Mouse (Mus musculus): Measurements from ENCODE around the gene Omd. TPM values are rescaled to one million over a fixed set of nuclear protein-coding genes. Genes with fewer than 3 reads are reported as not detected.
A peak's percentile ranks its signal among the peaks of the same experiment; 100 is the strongest.
"Not testable (repeated sequence)": the region's sequence is repeated elsewhere in the genome, so short reads cannot be mapped to it uniquely, and the experiment has no call there.

Omd gene
- polyA plus RNA-seq, 1 experiment from 2014 or later = 4.0 TPM

DNA sequence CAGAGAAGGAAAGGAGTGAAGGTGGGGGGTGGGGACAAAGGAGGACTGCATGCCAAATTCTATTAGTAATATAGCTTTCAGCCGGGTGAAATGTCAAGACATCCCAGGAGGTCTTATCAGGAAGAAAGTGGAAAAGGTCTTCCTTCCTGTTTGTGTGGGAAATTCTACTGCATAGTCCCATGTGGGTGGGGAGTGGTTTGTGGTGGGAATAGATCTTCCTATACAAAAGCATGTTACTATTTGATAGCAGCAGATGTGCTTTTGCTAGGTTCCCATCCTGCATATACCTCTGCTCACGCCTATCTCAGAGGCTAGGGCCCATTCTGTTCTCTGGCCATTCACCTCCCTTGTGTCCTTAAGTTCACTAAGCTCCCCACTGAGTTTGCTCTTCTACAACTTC, 21.4 kb upstream of the Omd start:
- Histone ChIP-seq H3K9me3 (no peaks in the 10 kb centered on the region), H3K4me2 (replicated peaks) (no peak overlapping the region), H3K27ac (no peak overlapping the region), H3K36me3 (no peaks in the 10 kb centered on the region), H3K27me3 (no peaks in the 10 kb centered on the region), H3K4me3 (no peak overlapping the region), H3K9ac (no peak overlapping the region), H3K4me1 (no peaks in the 10 kb centered on the region)
- no peak for ATAC-seq (ENCODE audit: low FRiP score, low read depth)
- WGBS = 59% methylated on average over 2 of the region's 2 CpGs

DNA sequence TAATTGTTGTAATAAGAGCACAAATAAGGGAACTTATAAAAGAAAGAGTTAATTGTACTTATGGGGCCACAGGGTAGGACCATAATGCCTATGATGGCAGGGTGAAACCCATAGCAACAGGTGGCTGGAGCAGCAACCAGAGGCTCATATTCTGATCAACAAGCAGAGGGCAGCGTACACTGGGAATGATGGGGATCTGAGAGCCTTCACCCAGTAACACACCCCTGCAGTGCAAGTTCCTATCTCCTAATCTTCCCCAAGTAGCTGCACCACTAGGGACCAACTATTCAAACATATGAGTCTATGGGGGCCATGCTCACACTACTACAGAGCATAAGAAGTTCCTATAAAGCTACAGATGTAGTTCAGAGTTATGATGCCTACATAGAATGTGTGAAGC, 17.9 kb upstream of the Omd start:
- no peaks in the 10 kb centered on the region for H3K27me3 ChIP-seq
- no peaks in the 10 kb centered on the region for H3K36me3 ChIP-seq
- no peak overlapping the region for H3K27ac ChIP-seq
- H3K4me1 ChIP-seq = no peaks in the 10 kb centered on the region
- no peak for ATAC-seq (ENCODE audit: low FRiP score, low read depth)
- H3K9ac ChIP-seq = no peak overlapping the region
- no peak overlapping the region for H3K4me3 ChIP-seq
- H3K4me2 ChIP-seq (replicated peaks) = no peak overlapping the region
- WGBS = 77% methylated on average over 1 of the region's 1 CpGs
- no peaks in the 10 kb centered on the region for H3K9me3 ChIP-seq

DNA sequence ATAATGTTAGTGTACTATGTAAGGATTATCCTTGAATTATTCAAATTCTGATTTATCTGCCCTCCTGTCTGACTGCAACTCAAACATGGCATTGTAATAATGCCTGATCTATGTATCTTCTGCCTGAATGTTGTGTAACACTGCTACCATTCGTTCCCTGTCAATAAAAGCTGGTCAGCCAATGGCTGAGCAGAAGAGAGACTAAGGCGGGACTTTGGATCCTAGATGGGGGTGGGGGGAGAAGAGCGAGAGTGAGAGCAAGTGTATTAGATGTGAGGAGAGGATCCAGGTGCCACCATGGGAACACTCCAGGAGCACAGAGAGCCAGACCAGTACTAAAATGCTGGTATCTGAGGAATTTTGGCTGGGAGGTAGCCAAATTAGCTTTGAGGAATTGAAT, 11.9 kb upstream of the Omd start:
- H3K27me3 ChIP-seq = no peaks in the 10 kb centered on the region
- no peak for ATAC-seq (ENCODE audit: low FRiP score, low read depth)
- no peak overlapping the region for H3K4me3 ChIP-seq
- no peaks in the 10 kb centered on the region for H3K36me3 ChIP-seq
- no peaks in the 10 kb centered on the region for H3K4me1 ChIP-seq
- no peaks in the 10 kb centered on the region for H3K9me3 ChIP-seq
- H3K27ac ChIP-seq = no peak overlapping the region
- H3K9ac ChIP-seq = no peak overlapping the region
- H3K4me2 ChIP-seq (replicated peaks) = no peak overlapping the region
- 67% methylated on average over 3 of the region's 3 CpGs for WGBS

DNA sequence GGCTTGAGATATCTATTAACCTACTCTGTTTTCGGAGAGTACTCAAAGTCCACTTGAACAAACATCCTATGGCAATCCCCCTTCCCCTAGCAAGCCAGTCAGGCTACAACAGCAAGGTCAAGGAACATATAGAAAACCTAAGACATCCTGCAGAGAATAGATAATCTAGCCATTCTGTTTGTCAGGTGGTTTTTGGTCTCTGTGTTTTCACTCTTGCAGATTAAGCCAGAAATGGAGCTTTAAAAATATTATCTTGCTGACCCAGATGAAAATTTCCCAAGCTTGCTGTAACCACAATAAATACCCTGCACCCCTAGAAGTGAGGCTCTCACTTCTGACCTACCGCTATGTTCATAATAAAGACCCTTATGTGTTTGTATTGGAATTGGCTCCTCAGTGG, 10.8 kb upstream of the Omd start:
- Histone ChIP-seq H3K9me3 (no peaks in the 10 kb centered on the region), H3K4me3 (no peak overlapping the region), H3K4me1 (no peaks in the 10 kb centered on the region), H3K9ac (no peak overlapping the region), H3K27ac (peak overlapping the region; percentile 22; the same call in 1 of the 2 replicates), H3K27me3 (no peaks in the 10 kb centered on the region), H3K4me2 (replicated peaks) (no peak overlapping the region), H3K36me3 (no peaks in the 10 kb centered on the region)
- no peak for ATAC-seq (ENCODE audit: low FRiP score, low read depth)
- WGBS = 76% methylated on average over 2 of the region's 2 CpGs

DNA sequence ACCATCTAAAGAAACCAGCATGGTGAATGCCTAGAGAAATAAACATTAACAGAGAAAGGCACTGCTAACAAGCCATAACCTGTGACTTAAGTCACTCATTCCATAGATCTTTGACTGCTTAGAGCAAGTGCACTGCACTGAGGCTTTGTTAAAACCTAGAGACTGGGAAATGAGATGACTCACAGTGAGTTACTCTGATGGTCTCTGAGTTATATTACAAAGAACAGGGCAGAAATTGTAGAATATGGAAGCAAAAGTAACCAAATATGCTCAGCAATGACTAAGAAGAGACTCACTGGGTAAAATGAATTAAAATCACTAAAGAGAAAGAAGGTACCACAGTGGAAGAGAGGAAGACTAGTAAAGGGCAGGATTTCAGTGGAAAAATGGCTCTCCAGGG, 1.6 kb downstream of the Omd start:
- Histone ChIP-seq H3K36me3 (no peaks in the 10 kb centered on the region), H3K9ac (no peak overlapping the region), H3K9me3 (no peaks in the 10 kb centered on the region), H3K27me3 (no peaks in the 10 kb centered on the region), H3K4me2 (replicated peaks) (no peak overlapping the region), H3K4me1 (peaks cover 20% of the 10 kb centered on the region), H3K4me3 (no peak overlapping the region), H3K27ac (peak overlapping the region; percentile 53; the same call in 1 of the 2 replicates)
- no peak for ATAC-seq (ENCODE audit: low FRiP score, low read depth)

DNA sequence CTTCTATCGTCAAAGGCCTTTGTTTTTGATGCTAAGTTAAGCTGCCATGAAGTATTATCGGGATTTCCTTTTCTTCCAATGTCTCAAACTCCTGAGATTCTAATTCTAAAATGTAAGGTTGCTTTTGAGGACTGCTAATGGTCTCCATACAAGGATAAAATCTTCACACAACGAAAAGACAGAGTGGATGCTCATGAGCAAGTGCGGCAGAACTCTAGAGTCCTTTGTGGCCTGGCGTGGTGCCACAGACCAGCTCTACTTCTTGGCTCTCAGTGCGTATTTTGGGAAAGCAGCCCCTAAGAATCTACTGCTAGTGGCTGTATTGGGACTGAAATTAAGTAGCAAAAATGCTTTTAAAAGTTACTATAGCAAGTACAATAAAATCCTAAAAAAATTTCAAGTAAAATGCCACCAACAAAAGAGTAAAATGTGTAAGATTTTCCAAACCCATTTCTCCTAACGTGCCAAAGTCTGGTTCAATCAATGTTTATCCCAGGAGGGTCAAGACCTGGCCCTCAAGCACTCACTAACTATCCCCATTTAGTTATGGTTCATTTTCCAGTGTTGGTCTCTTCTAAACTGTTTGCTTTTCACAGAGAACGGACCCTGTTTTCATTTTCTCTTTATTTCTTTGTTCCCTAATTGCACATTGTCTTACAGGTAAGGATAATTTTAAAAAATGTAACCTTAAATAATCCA, 2.2 kb downstream of the Omd start:
- Histone ChIP-seq H3K36me3 (no peaks in the 10 kb centered on the region), H3K4me2 (replicated peaks) (no peak overlapping the region), H3K9ac (no peak overlapping the region), H3K27ac (peak overlapping the region; percentile 53; the same call in 1 of the 2 replicates), H3K4me3 (no peak overlapping the region), H3K9me3 (no peaks in the 10 kb centered on the region), H3K27me3 (no peaks in the 10 kb centered on the region), H3K4me1 (peaks cover 20% of the 10 kb centered on the region)
- WGBS = 60% methylated on average over 8 of the region's 8 CpGs
- no peak for ATAC-seq (ENCODE audit: low FRiP score, low read depth)

DNA sequence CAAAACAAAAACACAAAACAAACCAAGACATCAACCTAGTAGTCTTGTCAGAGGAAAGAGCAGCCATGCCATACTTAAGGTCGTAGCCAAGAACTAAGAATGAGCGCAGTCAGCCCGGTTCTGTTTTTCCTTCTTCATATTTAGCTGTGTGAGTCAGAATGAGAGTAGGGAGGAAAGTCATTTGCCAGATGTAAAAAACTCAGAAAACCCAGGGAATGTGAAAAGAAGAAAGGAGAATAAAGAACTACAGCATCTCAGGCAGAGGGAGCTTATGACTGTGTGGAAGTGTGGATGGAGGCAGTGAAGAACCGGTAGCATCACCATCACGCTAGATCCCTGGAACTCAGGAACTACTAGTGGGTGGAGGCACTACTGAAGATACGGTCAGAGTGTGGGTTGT, 3.8 kb downstream of the Omd start:
- Histone ChIP-seq H3K4me3 (no peak overlapping the region), H3K9me3 (no peaks in the 10 kb centered on the region), H3K36me3 (no peaks in the 10 kb centered on the region), H3K27me3 (no peaks in the 10 kb centered on the region), H3K4me2 (replicated peaks) (no peak overlapping the region), H3K4me1 (peaks cover 18% of the 10 kb centered on the region), H3K27ac (no peak overlapping the region), H3K9ac (no peak overlapping the region)
- ATAC-seq (ENCODE audit: low FRiP score, low read depth) = no peak
- WGBS = 90% methylated on average over 6 of the region's 6 CpGs

DNA sequence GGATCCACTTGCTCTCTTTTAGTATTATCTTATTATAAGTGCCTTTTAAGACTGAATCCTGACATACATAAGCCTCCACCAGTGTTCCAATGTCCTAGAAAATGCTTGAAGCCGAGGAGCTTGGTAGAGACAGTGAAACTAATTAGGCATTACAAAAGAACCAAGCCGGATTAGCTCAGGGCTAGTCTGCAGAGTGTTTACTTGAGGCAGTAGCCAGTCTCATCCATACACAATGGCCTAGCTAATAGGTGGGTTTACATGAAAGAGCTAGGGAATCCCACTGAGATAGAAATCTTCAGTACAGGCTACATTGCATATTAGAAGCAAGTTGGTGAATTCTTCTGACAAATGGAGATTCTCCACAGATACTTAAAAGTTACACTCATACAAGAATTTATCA, 20.3 kb downstream of the Omd start:
- H3K36me3 ChIP-seq; H3K27me3 ChIP-seq; H3K9me3 ChIP-seq; H3K4me3 ChIP-seq; H3K4me1 ChIP-seq; H3K27ac ChIP-seq; H3K9ac ChIP-seq; ATAC-seq (ENCODE audit: low FRiP score, low read depth); H3K4me2 ChIP-seq (replicated peaks): not testable (repeated sequence)
- WGBS = 85% methylated on average over 2 of the region's 2 CpGs

DNA sequence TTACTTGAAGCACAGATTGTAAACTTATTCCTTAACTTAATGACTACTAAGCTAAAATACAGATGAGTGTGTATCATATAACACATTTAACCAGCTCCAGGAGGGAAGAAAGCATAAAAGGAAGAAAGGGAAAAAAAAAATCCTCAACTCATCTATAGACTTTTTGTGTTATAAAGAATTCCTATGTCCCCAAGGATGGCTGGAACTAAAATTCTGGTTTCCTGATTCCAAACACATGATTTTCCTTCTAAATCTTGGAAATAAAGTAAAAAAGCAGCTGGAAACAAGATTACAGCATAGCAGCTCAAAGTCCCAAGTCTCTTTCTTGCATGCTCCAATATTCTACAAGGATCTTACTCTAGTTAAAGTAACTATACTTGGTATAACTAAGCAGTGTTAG, 21.3 kb downstream of the Omd start:
- Histone ChIP-seq H3K4me2 (replicated peaks) (no peak overlapping the region), H3K9me3 (no peaks in the 10 kb centered on the region), H3K27me3 (no peaks in the 10 kb centered on the region), H3K4me3 (no peak overlapping the region), H3K27ac (no peak overlapping the region; the same call in 1 of the 2 replicates), H3K4me1 (peaks cover 3% of the 10 kb centered on the region; the same call in 1 of the 2 replicates), H3K36me3 (no peaks in the 10 kb centered on the region), H3K9ac (no peak overlapping the region)
- no peak for ATAC-seq (ENCODE audit: low FRiP score, low read depth)

DNA sequence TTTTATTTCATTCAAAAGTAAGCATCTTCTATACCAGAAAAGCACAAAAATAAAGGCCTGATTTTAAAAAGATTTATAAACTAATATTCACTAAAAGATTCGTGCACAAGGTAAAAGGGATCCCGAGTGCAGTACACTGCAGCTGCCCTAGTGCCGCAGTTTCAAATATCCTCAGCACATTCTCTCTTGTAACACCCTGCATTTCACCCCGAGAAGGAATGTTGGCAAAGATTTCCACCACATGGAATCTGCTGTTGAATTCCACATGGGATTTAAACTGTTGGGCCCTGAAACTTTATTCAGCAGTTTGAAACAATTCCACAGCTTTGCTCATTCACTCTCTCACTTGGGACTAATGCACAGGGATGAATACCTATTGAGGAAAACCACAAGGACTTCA, 25.5 kb downstream of the Omd start, which contains the start of gene Ogn:
Ogn (plus strand) TSS at position 333 of the 400 bp plus-strand sequence.
- H3K4me2 ChIP-seq (replicated peaks) = peak within 1 kb of the TSS; percentile 51
- no peaks in the 10 kb centered on the region for H3K27me3 ChIP-seq
- H3K27ac ChIP-seq = peak within 1 kb of the TSS; percentile 89
- peaks cover 3% of the 10 kb centered on the region; the same call in 1 of the 2 replicates for H3K4me1 ChIP-seq
- ATAC-seq (ENCODE audit: low FRiP score, low read depth) = peak; percentile 87; the same call in 1 of the 2 replicates
- 21% methylated on average over 4 of the region's 4 CpGs for WGBS
- peak within 1 kb of the TSS; percentile 51; the same call in 1 of the 2 replicates for H3K9ac ChIP-seq
- no peaks in the 10 kb centered on the region for H3K36me3 ChIP-seq
- peak within 1 kb of the TSS; percentile 40 for H3K4me3 ChIP-seq
- H3K9me3 ChIP-seq = no peaks in the 10 kb centered on the region

DNA sequence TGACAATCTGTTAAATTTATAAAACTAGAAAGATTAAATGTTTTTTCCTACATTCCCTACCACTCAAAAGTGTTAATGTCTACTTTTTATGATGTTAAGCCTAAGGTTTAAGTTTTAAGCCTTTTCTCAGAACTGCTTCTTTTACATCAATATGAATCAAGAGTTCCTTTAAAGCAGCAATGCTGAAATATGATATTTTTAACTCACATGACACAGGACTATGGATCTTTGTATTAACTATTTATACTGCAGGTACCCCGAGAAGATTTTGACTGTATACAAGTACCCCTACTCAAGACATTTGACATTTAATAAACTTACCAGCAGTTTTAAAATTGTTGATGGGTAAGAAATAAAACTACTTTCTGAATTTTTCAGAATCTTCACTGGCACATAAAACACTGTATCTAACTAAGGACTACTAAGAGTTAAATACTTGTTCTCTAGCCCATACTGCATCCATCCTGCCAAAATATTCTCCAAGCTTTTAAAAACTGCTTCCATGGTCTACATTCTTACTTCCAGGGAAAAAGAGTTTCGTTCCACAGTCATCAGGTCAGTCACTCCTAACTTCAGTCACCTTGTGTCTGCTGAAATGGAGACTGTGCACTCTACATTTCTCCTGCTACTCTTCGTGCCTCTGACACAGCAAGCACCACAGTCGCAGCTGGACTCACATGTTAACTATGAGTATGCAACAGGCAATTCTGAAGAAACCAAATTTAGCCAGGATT, 26.5 kb downstream of the Omd start:
- H3K4me2 ChIP-seq (replicated peaks) = peak overlapping the region; percentile 51
- WGBS = 31% methylated on average over 4 of the region's 4 CpGs
- H3K36me3 ChIP-seq = no peaks in the 10 kb centered on the region
- H3K4me3 ChIP-seq = peak overlapping the region; percentile 40
- peaks cover 3% of the 10 kb centered on the region; the same call in 1 of the 2 replicates for H3K4me1 ChIP-seq
- no peaks in the 10 kb centered on the region for H3K27me3 ChIP-seq
- H3K9me3 ChIP-seq = no peaks in the 10 kb centered on the region
- peak; percentile 57; the same call in 1 of the 2 replicates for ATAC-seq (ENCODE audit: low FRiP score, low read depth)
- H3K27ac ChIP-seq = peak overlapping the region; percentile 89
- H3K9ac ChIP-seq = peak overlapping the region; percentile 51; the same call in 1 of the 2 replicates

DNA sequence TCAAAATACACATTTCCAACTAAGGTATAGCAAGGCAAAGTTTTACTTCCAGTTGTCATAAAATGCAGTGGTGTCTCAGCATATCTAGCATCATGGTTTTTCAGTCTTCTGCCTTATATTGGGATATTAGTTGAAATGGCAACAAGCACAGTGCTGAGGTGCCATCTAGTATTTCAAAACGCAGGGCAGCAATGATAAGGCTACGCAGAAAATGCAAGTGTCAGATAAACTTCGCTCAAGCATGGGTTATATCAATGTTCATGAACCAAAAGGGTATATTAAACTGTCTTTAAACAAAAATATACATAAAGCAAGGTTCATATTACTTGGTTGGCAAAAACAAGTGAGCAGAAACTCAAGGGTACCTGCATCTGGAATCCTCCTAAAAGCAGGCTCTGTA, 34.8 kb downstream of the Omd start:
- ATAC-seq (ENCODE audit: low FRiP score, low read depth) = no peak
- Histone ChIP-seq H3K9ac (no peak overlapping the region), H3K27ac (no peak overlapping the region), H3K36me3 (peaks cover 21% of the 10 kb centered on the region), H3K27me3 (no peaks in the 10 kb centered on the region), H3K9me3 (no peaks in the 10 kb centered on the region), H3K4me1 (no peaks in the 10 kb centered on the region), H3K4me2 (replicated peaks) (no peak overlapping the region), H3K4me3 (no peak overlapping the region)
- 88% methylated on average over 3 of the region's 3 CpGs for WGBS

Measured in limb, embryonic 13.5 days (tissue).